Mouse (Mus musculus): ENCODE measurements around the gene Pten. TPM values are rescaled to one million over a fixed set of nuclear protein-coding genes. Genes with fewer than 3 reads are reported as not detected.
"Not testable (repeated sequence)": the region's sequence is repeated elsewhere in the genome, so short reads cannot be mapped to it uniquely, and the experiment has no call there.

Gene Pten
- total RNA-seq, 2 experiments from 2014 or later = 146 to 153 TPM

DNA sequence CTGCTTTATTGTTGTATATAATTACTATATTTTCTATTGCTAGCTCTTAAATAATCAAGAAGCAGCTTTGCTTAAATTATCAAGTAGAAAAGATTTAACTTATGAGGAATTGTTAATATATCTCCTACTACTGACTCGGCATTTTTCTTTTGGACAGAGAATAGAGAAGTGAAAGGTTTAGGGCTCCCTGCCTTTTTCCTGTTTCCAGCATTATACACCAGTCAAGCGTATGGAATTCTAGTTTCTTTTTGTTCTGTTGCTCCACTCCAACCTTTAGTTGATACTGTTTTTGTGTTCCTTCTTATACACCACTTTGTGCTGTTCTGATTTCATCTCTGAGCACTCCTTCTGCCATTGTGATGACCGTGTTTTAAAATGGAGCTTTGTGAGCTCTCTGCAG lies 32.2 kb downstream of the Pten start:
- no peak for DNase-seq (ENCODE audit: low spot score in 2 of 2)
- intact Hi-C loops (cut with DNase I) = no loop called here

DNA sequence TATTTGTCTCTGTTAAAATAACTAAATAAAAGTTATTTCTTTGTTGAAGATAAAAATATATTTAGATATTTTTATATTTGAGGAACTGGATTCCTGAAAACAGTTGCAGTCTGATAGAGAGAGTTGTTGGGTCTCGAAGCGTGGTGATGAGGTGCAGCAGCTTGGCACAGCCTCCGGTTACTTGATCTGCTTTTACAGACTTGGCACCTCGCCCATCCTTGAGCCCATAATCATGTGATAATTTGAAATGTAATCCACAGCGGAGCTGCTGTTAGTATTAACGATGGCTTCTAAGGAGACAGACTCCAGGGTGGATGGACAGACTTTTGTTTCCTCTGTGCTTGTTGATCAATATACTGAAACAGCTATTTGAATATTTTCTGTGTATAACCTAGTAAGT lies 35.3 kb downstream of the Pten start:
- DNase-seq (ENCODE audit: low spot score in 2 of 2) = no peak
- intact Hi-C loops (cut with DNase I) = no loop called here

DNA sequence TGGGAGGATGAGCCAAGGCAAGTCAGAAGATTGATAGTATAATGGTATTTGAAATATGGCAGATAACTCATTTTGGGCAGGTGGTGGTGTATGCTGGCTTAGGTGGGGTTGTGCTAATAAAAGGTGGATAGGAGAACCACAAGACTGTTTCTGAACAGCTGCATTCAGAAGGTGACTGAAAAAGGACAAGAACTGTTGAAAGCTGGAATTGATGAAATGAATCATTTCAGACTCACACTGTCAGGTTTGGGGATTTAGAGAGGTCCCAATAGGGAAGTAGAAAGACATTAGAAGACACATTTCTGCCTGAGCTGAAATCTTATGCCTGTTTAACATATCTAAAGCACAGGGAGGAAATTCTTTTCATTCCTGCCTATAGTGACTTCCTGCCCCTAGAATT lies 36.6 kb downstream of the Pten start:
- intact Hi-C loops (cut with DNase I) = no loop called here
- DNase-seq (ENCODE audit: low spot score in 2 of 2) = no peak

DNA sequence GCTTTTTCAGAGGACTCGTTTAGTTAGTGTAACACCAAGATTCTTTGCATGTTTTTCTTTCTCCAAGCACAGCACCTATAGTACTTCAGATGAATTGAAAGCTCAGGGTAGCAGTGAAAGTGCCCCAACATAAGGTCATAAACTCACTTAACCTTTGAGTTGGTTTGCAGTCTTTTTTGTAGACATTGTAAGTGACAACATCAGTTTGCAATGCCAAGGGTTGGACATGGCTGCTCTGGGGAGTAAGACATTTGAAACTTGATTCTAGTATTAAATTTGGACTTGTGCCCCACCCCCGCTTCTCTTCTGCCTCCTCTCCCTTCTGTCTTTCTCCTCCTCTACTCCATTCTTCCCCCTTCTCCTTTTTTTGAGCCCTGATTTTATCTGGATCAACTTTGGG lies 43.3 kb downstream of the Pten start:
- intact Hi-C loops (cut with DNase I) = no loop called here
- no peak for DNase-seq (ENCODE audit: low spot score in 2 of 2)

DNA sequence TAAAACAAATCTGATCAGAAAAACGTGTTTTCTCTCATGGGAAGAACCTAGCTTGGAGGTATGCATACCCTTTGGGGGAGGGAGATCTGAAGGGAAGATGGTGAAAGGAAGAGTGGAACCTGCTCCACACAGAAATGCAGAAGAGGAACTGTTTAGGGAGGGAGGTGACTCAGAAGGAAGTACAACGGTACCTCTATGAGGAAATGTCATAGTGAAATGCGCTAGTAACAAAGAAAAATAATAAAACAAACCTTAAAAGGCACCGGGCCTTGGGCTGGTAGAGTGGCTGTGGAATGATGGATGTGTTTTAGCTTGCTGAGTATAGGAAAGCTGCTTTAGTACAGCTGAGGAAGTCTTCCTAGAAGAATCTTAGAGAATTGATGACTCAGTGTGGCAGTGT lies 47.4 kb downstream of the Pten start:
- DNase-seq (ENCODE audit: low spot score in 2 of 2) = no peak
- intact Hi-C loops (cut with DNase I) = no loop called here

DNA sequence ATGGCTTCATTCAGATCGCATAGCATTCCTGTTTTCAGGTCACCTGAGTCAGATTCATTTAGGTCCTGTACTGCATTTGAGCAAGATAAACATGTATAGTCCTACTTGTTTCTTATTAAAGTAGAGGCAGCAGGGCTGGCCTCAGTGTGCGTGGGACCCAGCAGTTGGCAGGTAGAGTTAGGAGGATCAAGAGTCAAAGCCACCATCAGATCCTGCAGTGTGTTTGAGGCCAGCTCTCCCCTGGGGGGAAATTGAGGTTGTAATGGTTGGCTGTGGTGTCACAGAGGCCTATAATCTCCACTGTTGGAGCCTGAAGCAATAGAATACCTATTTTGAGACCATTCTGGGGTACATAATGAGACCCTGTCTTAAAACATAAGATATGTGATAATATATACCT lies 50.3 kb downstream of the Pten start:
- intact Hi-C loops (cut with DNase I) = no loop called here

DNA sequence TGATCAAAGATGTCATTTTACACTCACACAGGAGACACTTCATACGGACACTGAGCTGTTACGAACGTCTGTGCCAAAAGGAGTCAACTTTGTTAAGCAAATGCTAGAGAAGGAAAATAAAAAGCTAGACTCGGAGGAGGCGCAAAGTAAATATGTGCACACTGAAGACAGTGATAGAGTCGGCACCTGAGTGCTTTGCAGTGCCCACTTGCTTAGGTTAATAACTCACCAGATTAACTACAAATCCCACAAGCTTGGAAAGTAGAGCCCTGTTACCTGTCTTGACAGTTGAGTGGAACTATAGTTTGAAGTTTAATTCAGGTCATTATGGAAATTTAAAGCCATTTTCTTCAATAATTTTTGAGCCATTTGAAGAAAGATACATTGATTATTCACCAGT lies 51.4 kb downstream of the Pten start:
- no peak for DNase-seq (ENCODE audit: low spot score in 2 of 2)
- intact Hi-C loops (cut with DNase I) = no loop called here

More for the DNA sequence above, 50.3 kb downstream of the Pten start:
- DNase-seq (ENCODE audit: low spot score in 2 of 2) = no peak

DNA sequence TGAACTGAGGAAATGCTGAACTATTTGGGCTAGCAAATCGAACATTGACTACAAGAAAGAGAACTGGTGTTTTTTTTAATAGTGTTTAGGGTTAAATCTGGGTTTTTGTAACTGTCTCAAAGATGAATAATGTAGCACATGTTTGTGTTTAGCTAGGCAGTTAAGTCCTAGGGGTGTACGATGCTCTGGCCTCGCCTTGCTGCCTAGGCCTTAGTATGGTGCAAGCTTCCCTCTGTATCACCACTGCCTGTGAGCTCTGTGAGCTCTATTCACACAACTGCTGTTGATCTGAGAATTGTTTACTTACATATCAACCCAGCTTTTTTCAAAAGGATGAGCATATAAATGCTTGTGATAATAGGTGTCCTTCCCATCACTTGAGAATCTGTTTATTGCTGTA lies 51.8 kb downstream of the Pten start:
- DNase-seq (ENCODE audit: low spot score in 2 of 2) = no peak
- intact Hi-C loops (cut with DNase I) = no loop called here

DNA sequence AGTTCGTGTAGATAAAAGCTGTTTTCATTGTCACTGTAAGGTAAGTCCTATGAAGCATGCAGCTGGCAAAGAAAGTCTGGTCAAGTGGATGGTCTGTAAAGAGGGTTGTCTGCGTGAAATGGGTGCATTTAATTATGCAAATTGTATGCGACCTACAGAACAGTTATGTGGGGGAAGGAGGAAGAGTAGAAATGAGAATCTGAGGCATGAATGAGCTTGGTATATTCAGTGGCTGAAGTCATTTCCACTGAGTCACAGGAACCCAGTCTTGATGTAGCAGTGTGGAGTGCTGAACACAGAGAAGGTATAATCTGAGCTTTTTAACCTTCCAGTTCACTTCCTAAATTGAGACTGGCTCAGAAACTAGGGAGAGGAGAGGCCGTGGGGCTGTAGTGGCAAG lies 61.5 kb downstream of the Pten start:
- intact Hi-C loops (cut with DNase I) = no loop called here
- no peak for DNase-seq (ENCODE audit: low spot score in 2 of 2)

DNA sequence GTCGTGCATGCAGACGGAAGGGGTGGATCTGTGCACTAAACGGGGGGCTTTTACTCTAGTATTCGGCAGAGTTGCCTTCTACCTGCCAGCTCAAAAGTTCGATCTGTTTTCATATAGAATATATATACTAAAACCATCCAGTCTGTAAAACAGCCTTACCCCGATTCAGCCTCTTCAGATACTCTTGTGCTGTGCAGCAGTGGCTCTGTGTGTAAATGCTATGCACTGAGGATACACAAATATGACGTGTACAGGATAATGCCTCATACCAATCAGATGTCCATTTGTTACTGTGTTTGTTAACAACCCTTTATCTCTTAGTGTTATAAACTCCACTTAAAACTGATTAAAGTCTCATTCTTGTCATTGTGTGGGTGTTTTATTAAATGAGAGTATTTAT lies 65.7 kb downstream of the Pten start:
- intact Hi-C loops (cut with DNase I); DNase-seq (ENCODE audit: low spot score in 2 of 2): not testable (repeated sequence)

DNA sequence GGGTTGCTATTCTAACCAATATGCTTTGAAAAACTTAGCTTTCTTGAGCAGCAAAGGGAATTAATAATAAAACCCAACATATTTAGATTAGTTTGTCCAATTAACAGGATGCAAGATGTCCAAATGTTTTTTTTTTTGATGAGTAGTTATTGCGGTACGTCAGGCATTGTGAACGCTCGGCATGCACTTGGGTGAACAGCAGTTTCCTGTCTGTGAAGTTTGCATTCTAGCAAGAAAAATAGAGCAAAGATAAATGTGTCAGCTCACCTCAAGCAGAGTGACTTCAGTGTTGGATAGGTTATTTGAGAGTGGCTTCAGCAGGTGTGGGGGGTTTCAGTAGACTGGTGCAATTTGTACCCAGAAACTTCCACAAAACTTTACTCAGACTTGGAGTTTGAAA lies 69.3 kb downstream of the Pten start:
- no peak for DNase-seq (ENCODE audit: low spot score in 2 of 2)
- intact Hi-C loops (cut with DNase I) = no loop called here

DNA sequence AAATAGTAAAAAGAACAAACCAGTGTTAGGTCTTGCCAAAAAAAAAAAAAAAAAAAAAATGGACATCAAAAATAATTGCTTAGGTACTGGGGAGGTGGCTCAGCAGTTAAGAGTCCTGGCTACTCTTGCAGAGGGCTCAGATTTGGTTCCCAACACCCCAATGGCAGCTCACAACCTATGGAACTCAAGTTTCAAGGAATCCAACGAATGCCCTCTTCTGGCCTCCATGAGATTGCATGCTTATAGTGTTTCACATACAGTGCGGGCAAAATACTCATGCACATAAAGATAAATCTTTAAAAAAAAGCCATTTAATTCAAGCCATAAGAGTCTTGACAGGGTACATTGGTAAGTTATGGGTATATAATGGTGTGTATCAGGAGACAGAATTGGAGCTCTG lies 72.6 kb downstream of the Pten start:
- intact Hi-C loops (cut with DNase I) = no loop called here
- no peak for DNase-seq (ENCODE audit: low spot score in 2 of 2)

DNA sequence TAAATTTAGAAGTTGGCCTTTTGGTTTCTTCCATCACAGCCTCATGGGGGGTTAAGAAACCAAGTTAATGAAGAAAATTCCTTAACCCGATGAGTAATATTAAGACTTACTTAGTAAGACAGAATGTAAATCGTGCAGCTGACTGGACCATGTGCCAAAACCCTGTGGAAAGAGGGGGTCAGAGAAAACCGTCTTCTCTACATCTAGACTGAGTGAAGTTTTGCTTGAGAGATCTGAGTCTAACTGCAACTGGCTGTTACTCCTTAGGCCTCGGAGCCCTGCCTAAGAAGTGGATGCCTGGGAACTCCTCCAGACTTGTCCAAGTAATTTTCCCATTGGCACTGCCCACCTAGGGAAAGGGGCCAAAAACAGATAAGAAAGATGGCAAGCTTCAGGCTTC lies 74.0 kb downstream of the Pten start:
- no peak for DNase-seq (ENCODE audit: low spot score in 2 of 2)
- intact Hi-C loops (cut with DNase I) = no loop called here

DNA sequence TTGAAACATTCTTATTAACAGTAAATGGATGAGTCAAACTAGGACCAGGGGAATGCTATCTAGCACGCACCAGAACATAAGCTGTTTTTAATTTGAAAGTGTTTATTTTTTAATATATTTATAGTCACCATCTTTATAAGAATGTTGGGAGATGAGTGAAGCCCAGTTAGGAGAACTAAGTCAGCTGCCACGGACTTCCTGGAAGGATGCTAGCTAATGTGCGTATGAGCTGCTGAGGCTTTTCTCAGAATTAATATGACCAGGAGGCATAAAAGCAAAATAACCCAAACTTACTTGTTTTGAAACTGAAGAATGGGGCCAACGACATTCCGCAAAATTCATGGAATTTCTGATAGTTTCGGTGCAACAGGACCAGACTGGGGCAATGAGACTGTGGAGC lies 83.2 kb downstream of the Pten start:
- intact Hi-C loops (cut with DNase I) = no loop called here
- DNase-seq (ENCODE audit: low spot score in 2 of 2) = no peak

DNA sequence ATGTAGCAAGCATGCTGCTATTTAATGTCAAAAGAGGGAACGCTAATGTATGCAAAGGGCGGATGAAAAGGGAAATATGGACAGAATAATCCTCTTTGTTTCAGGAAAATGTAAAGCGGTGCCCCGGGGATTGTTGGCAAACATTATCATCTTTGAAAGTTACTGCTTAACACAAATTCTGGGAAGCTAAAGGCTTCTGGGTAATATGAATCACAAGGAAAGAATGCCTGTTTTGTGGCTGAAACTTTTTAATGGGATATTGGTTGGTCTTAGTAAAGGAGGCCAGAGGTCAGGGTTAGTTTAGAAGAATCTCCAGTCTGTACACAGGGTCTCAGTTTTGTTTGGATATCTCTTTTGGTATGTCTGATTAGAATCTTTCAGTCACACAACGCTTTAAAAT lies 87.2 kb downstream of the Pten start:
- intact Hi-C loops (cut with DNase I) = no loop called here
- DNase-seq (ENCODE audit: low spot score in 2 of 2) = no peak

DNA sequence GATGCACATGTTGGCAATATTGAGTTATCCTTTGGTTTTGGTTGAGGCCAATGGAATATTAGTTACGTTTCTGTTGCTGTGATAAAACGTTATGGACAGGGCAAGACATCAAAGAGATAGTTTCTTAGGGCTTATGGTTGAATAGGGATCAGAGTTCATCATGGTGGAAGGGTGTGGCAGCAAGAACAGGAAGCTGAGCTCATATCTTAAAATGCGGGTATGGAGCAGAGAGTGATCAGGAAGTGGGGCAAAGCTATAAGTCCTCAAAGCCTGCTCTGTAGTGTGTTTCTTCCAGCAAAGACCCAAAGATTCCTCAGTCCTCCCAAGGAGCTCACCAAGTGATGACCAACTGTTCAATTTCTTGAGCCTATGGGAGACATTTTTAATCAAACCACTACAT lies 90.7 kb downstream of the Pten start:
- intact Hi-C loops (cut with DNase I) = no loop called here
- DNase-seq (ENCODE audit: low spot score in 2 of 2) = no peak

DNA sequence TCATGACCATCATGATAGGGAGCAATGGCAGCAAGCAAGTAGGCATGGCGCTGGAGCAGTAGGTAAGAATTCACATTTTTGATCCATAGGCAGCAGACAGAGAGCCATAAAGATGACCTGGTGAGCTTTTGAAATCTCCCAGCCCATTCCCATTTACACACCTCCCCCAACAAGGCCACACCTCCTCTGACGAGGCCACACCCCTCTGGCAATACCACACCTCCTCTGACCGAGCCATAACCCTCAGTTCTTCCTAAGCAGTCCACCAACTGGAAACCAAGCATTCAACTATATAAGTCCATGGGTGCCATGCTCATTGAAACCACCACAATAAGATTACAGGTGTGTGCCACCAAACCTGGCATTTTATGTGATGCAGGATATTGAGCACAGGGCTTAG lies 95.0 kb downstream of the Pten start:
- no peak for DNase-seq (ENCODE audit: low spot score in 2 of 2)
- intact Hi-C loops (cut with DNase I) = no loop called here

DNA sequence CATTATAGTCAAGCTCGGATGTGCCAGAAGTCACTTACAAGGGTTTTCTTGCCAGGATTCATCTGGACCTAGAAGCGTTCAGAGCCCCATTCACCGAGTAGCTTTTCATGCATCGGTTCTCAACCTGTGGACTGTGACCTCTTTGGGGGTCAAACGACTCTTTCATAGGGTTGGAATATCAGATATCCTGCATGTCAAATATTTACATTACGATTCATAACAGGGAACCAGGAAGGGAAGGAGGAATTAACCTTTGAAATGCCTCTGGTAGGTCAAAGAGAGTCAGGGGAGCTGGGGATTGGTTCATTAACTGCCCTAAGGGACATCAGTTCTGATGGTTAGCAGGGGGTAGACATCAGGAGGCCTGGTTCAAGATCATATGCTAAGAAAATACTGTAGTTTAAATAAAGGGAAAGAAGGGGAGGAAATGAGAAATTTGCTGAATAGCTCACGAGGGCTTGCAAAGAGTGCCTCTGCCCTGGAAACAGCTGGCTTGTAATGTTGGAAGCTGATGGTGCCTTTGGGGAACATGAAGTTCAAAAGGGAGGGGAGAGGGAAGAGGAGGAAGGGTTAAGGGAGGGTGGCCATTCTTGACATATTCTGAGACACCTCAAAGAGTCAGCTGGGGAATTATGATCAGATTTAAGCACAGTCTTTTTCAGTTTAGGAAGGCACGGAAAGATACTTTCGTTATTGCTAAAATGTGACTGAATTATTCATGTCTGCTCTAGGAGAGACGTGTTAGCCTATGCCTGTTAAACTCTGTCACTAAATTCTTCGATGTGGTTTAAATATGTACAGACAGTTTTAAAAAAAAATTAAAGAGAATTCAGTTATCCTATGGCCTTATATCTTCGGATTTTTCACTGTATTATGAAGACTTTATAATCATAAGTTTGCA lies 104.6 kb downstream of the Pten start:
- intact Hi-C loops (cut with DNase I) = no loop called here
- no peak for DNase-seq (ENCODE audit: low spot score in 2 of 2)

DNA sequence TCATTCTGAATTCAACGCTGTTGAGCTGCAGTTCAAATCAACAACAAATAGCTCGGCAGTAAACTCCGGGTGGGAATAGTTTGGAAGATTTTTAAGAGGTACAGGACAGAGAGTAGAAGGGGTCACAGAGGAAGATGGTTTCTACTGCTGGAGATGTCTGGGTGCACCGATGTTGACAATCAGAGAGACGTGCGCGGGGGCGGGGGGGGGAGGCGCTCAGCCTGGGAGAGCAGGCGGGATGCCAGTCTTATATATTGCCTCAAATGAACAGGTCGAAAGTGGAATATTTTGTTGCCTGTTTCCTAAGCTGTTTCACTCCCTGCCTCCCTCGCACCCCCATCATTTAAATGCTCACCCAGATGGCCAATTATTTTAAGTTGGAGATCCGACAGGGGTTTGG lies 109.5 kb downstream of the Pten start:
- no peak for DNase-seq (ENCODE audit: low spot score in 2 of 2)
- intact Hi-C loops (cut with DNase I) = no loop called here

DNA sequence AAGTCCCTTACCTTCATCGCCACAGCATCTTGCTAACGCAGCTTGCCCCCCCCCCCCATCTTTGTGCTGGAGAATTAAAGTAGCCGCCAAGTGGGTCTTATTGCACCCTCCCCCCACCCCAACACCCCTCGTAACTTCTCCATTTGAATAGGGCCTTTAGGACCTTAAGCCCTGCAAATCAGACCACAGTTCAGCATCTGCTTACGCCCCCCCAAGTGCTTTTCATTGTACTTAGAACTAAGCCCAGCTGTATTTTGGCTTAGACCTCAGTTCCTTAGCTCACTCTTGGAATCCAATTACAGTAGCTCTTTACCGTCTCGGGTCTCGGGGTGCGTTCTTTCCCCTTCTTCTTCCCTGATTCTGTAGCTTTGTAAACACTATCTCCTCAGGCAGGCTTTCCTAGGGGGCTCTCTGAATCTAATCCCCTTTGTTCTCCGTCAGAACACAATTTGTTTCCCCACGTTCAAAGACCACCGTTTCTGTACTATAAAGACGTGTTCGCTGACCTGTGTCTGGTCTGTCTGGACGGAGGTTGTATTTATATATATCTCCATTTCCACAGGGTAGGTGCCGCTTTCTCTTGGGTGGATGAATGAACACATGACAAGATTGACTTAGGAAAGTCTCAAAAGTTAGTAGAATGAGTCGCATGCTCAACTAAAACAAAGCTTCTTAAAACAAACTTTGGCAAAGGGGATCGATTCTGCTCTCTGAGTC lies 110.0 kb downstream of the Pten start:
- intact Hi-C loops (cut with DNase I) = no loop called here
- DNase-seq (ENCODE audit: low spot score in 2 of 2) = no peak

DNA sequence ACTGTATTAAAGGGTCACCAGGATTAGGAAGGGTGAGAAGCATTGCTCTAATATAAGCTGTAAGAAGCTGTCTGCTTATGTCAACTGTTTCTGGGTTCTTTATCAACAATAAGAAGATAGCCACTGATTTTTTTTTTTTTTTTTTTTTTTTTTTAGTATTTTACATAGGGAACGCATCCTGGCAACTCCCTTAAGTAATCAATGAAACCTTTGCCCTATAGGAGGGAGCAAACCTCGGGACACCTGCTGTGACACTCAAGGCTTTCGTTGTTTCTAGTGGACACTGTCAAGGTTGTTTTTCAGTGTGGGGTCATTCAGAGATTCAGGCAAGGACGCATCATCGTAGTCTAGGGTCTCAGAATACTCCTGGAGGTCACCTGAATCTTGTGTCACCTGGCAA lies 111.3 kb downstream of the Pten start:
- DNase-seq (ENCODE audit: low spot score in 2 of 2) = no peak
- intact Hi-C loops (cut with DNase I) = no loop called here

Measured in left cerebral cortex, postnatal 36 days (tissue).